Mouse (Mus musculus): ENCODE results near the gene Hbb-bh2.

DNA sequence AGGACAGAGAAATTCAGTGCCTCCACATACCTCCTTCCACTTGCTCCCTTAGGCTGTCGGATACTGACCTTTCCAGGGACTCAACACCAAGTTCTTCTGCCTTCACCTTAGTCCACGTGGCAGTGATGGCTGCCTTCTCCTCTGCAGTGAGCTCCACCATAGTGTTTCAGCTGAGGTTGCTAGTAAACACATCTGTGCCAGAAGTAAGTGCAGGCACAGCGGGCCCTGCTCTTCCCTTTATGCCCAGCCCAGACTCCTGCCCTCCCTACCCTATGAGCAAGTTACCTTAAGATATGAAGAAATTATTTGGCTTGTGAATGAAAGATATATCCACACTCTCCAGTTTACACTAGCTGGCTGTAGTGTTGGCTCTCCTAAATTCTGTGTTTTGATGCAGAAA lies at the start of gene Hbb-bh2:
- no peak for TF ChIP-seq CTCF (IDR thresholded peaks at IDR 0.05; ENCODE audit: insufficient read depth, low read length)
- TF ChIP-seq POLR2A (IDR thresholded peaks at IDR 0.05; ENCODE audit: borderline replicate concordance, extremely low read depth, low read depth, low read length), result no peak

All from lung, adult 2 months (tissue).